Mouse (Mus musculus) induced T-regulatory cell, adult 2 months (primary cell): ENCODE measurements around the gene Copz2.
A peak's percentile ranks its signal among the peaks of the same experiment; 100 is the strongest.

Experiments
- DNase-seq: peaks from one replicate; pipeline ENCODE4 v3.0.0-alpha.2; 2012; ENCODE audit warnings: low read depth

Gene Copz2

DNA sequence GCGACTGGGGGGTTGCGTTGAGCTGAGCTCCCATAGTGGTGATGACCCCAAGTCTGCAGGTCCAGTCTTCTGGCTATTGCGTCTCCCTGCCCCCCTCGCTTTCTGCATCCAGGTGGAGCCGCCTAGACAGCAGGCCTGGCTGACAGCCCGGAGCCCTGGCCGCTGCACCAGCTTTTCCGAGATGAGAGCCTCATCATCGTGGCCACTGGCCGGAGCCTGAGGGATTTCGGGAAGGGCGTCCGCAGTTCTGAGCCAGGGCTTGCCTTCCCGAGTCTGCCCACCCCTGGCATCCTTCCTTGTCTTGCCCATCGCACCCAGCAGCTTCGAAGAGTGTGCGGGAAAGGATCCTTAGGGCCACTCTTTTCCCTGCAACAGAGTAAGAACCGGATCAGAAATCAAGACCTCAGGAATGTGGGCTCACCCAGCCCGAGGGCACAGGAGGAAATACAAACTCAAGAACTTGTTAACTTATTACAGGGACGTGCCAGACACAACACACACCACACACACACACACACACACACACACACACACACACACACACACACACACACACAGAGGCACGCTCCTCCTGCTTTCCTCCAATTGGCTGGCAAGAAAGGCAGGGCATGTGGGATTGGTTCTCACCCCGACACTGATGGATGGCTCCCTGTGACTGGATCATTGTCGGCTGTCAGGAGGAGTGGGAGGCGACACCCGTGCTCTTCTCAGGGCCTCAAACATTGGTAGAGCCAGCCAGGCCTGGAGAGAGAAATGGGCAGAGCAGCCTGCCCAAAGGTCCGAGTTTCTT, 13.7 kb downstream of the Copz2 start:
- DNase-seq, result no peak

DNA sequence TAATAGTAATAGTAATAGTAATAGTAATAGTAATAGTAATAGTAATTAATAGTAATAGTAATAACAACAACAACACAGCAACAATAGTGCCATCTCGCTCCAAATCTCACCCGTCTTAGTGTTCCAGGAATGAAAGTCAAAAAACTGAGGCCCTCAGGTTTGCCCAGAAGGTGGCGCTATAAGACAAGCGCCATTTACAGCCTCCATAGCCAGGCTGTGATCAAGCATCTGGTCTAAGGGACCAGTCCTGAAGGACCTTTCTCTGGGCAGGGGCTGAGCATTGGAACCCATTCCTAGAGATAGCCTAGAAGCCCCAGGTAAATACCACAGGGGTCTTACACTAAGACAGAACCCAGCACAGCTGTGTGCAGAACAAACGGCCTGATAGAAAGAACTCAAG, 17.5 kb downstream of the Copz2 start:
- DNase-seq, result peak; percentile 85

DNA sequence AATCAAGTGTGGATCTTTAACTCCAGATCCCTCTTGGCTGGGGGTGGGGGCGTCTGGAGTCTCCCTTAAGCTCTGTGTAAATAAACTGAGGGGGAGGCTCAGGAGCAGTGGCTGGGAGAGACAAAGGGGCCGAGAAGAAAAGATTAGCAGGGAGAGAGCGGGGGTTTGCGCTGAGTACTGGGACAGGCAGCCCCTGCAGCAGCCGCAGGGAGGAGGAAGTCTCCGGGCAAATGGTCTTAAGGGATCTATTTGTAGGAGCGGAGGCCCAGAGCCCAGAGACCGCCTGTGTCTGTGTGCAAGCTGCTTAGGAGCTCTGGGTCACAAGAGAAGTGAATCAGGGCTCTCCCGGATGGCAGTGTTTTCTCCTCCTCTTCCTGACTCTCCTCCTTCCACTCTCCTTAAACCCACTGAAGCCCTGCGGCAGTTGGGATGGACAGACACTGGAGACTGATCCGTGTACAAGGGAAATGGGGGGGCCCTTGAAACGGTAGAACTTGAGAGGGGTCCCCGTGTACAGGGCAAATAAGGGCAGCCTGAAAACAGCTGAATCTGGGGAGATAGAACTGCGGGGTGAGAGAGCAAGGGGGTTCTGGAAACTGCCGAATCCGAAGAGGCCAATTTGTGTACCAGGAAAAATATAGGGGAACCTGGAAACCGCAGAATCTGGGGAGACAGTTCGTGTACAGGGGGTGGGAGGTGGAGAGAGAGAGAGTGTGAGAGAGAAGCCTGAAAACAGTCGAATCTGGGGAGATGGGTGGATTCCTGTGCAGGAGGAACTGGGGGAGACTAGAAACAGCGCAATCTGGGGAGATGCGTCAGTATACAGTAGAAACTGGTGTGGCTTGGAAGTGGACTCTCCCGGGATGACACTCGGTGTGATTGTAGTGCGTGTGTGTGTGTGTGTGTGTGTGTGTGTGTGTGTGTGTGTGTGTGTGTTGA, 23.0 kb downstream of the Copz2 start:
- no peak for DNase-seq

DNA sequence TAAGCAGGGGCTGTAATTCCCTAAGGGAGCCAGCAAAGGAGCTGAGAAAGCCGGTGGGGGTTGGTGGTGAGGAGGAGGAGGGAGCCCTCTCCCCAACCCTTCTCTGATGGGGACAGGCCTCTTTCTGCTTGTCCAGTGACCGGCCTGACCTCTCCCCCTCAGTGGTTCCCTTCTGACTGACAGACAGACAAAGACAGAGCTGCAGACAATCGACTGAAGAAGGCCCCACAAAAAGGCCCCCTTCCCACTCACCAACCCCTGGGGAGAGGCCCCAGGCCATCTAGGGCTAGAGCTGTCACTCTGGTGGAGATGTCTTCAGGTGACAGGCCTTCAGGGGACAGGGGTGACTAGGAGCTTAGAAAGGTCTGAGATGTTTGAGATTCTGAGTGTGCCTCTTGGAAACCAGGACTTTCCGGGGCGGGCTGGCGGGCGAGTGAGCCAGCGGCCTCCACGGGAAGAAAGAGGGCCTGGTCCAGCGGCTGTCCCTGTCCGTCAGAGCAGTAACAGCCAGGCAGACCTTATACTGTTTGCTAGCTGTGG, 24.0 kb downstream of the Copz2 start:
- no peak for DNase-seq

DNA sequence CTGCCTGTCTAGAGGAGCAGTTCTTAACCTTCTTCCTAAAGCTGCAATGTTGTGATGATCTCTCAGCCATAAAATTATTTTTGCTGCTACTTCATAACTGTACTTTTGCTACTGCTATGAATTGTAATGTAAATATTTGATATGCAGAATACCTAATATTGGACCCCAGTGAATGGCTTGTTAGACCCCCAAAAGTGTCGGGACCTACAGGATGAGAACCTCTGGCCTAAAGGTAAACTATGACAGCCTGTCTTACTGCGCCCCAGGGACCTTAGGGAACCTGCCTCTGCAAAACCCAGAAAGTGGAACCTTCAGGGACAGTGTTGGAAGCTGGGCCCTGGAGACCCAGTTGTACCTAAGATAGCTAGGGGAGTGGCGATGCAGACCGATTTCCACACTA, 25.6 kb downstream of the Copz2 start:
- no peak for DNase-seq

DNA sequence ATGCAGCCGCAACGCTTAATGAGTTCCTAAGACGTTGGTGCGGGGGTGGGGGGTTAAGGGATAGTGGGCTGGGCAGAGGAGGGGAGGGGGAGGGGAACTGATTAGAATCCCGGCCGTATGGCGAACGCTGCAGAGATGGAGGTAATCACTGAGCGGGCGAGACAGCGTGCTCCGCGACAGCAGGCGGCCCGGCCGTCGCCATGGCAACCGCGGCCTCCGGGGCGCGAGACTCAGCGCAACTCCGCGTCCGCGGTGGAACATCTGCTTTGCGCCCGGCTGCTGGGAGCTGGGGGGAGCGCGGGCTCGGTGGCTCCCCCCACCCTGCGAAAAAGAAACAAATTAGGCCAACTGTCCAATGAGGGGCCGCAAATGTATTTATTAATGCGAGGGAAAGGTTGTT, 26.1 kb downstream of the Copz2 start:
- DNase-seq, result peak; percentile 76

DNA sequence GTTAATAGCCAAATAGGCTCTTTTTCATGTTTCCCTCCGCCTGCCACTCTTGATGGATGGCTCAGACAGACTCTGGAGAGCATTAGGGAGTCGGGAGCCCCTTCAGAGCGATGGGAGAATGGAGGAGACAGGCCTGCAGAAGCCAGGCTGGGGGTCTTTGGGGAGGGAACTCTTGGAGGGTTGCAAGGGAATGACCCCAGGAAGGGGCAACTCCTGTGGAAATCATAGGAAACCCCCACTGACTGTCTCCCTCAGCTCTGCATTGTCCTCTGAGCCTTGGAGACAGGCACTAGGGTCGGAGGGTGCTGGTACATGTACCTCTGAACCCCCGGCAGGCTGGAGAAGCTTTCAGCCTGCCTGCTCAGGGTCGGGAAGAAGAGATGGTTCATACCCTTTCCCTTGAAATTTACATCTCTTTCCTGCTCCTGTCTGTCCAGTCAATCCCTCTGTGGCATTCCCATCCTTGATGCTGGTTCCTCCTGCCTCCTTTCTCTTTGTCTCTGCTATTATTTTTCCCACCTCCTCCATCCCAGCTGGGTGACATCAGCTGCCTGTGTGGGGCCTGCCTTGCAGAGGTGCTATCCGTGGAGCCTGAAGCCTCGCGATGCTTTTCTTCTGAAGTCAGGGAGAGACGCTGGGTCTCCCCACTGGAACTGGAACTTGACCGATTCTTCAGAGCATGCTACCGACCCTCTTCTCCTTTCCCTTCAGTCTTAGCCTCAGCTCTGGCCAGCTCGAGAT, 26.8 kb downstream of the Copz2 start:
- no peak for DNase-seq

DNA sequence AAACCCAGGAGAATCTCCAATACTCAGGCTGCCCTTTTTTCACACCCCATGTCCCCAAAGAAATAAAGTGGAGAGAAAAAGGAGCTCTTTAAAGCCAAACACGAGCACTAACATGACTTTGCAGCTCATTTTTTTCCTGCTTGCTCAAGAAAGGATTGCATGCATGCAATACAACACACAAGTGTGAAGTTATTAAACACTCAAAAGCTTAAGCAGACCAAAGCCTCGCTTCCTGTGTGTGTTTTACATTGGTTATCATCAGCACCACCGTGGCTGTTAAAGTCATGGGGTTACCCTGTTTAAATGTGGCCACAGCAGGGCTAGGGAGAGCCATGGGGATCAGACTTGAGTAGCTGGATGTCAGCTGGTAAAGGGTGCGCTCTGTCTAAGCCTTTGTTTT, 27.4 kb downstream of the Copz2 start:
- DNase-seq, result no peak

DNA sequence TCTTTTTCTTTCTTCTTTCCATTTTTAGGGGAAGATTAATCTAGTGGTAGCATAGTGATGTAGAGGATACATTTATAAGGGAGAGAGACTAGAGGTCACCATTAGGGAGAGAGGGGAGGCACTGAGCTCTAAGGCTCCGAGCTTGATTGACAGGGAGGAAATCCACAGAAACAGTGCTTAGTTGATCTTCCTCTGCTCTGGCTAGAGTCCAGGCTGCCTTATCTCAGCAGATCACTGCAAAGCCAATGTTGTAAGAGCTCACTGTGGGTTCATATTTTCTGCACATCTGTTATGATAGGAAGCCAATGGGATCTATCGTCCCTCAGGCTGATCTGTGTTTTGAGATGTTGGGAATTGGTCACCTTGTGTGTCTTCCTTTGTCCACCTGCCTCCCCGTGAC, 29.0 kb downstream of the Copz2 start:
- DNase-seq, result no peak

DNA sequence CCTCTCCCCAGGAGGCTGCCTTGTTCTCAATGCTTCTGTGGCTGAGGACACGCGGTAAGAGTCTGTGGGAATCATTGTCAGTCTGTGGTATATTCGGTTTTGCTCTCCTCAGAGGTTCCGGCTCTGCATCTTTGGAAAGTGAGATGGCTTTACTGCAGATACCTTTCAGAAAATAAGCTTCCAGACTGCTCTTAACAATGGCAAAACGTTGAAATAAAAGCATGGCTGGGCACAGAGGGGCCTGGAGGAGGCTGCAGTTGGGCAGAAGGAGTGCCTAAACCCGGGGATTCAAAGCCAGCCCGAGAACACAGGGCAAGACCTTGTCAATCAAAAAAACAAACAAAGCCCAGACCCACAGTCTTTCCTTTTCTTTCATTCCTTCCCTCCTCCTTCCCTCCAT, 29.7 kb downstream of the Copz2 start:
- no peak for DNase-seq

DNA sequence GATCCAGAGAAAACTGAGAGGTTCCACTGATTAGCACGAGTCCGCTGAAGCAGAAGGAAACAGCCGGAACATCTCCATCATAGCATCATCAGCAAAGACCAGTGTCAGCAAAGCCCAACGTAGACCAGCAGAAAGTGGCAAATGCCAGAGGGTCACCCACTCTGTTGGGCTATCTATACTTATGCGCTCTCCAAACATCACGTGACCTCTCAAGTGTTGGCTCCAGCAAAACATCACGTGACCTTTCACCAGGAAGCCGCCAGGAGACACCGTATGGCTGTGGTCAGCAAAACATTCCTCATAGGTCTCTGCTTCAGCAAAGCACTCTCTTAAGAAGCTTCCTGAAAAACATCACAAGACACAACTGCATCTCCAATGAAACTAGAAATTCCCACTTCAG, 30.6 kb downstream of the Copz2 start:
- DNase-seq, result no peak

DNA sequence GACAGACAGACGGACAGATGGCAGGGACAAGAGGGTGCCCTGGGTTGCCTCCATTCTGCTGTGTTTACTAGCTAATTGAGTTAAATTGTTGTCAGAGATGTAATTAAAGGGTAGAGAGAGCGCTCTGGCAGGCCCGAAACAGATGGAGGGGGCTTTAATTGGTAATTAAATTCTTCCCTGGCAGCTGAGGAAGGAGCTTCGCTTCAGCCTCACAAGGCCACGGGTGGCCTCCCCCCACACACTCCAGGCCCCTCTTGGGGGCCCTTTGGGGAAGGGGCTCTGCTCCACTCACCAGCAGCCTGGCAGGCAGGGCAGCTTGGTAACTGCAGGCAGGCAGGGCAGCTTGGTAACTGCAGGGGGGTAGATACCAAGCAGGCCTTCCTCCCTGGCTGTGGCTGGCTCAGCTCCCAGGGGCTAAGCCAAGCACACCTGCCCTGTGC, 36.3 kb downstream of the Copz2 start:
- no peak for DNase-seq

DNA sequence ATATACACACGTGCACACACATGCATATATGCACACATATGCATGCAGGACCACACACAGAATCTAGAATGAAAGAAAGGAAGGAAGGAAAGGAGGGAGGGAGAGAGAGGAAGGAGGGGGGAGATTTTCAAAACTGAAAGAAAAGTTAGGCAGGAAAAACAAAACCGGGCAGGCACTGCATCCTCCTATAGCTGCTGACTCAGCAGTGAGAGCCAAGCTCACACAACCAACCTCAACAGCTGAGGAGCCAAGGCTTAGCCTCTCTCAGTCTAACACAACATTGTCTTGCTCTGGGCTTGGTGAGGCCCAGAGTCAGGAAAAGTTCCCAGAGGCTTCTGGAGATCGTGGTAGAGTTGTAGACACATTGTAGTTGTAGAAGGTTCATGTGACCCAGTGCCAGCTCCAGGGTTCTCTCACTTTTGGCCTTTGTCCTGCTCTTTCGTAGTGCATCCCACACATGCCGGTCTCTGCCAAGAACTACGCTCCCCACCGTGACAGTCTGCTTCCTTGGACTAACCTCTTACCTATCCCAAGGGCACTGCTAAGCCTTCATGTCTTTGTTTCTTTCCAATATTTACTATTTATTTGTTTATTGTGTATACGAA, 37.4 kb downstream of the Copz2 start:
- DNase-seq, result no peak

DNA sequence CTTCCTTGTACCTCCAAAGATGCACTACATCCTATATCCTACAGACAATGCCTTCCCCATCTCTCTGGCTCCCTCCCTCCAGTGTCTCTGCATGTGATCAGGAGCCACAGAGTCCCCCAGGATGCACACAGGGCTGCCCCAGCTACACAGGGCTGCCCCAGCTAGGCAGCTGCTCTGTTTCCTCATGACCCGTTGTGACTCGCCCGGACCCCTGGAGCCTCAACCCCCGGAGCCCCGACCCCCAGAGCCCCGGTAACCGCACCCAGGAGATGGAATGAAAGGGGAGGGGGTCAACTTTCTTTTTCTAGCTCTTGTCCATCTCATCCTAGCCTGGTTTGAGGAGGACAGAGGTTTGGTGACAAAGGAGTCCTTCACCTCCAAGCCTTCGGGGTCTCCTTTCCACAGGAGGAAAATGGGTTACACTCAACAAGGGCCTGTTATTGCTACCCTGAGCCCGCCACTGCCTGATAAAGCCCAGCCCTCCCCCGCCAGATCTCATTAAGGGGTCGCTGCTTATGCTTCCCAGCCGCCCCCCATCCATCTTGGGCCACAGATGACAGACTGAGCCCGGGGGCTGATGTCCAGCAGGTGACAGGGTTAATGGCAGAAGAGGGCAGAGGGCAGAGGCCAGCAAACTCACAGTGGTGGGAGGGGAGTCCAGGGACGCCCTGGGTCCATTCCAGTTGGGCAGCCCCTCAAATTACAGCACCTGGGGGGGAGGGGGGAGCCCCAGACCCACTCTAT, 42.3 kb downstream of the Copz2 start:
- no peak for DNase-seq

DNA sequence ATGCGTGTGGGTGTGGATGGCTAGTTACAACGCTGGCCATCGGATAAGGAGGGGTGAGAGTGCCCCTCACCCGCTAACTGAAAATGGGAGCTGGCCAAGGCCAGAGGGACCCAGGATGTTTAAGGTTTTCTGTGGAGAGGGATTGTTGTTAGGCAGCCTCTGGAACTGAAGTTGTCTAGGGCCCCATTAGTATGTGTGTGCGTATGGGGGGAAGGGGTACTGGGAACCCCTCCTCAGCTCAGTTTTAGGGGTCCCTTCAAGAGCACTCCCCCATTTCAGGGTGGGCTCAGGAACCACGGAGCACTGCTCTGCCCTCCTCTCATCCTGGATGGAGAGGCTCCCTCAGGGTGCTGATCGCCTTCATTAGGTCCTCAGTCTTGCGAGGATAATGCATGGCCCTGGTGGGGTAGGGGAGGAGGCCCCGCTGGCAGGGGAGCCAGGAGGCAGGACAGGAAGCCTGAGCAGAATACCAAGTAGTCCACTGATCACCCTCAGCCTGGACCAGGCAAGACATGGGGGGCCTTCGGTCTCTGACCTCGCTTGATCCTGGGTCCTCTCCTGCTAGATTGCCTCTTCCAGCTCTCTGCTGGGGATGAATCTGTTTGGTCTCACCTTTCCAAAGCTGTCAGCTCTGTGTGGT, 43.7 kb downstream of the Copz2 start:
- no peak for DNase-seq

DNA sequence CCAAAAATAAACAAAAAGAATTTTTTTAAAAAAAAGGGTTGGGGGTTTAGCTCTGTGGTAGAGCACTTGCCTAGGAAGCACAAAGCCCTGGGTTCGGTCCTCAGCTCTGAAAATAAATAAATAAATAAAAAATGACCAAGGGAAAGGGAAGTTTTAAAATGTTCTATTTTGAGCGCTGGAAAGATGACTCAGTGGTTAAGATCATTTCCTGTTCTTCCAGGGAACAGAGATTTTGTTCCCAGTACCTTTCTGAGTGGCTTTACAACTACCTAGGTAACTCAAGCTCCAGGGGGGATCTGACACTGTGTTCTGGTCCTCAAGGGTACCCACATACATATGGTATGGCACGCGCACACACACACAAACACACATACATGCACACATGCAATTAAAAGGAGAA, 46.2 kb downstream of the Copz2 start:
- no peak for DNase-seq

DNA sequence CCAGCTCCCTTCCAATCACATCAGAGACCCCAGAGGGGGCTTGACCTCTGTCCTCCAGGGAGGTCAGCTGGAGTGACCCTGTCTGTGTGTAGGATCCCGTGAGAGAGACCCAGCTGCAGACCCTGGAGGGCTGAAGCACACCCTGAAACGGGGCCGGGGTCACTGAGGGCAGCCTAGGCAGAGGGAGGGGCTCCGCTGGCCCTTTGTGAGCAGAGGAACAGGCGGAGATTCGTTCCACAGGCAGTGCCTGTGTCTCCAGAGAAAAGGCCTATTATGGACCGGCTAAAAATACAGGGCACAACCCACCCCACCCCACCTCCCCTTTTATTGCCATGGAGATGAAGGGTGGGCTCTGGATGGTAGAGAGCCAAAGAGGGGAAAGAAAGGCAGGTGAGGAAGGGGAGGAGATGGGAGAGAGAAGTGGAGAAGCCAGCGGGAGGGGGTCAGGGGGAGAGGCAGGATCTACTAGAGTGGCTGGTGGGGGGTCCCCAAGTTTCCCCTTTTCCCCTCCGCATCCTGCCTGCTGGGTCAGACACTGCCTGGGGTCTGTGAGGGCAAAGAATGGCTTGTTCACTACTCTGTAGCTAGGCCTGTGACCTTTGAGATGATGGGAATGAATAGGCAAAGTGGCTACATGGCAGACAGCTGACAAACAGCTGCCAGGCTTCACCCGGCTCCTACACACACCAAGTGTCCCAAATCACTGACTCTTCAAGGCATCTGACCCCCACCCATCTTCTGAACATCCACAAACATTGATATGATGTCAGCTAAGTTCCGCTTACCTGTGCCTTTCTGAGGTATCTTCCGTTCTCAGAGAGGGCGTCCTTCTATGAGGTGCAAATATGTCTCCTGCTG, 50.0 kb downstream of the Copz2 start:
- DNase-seq, result no peak

DNA sequence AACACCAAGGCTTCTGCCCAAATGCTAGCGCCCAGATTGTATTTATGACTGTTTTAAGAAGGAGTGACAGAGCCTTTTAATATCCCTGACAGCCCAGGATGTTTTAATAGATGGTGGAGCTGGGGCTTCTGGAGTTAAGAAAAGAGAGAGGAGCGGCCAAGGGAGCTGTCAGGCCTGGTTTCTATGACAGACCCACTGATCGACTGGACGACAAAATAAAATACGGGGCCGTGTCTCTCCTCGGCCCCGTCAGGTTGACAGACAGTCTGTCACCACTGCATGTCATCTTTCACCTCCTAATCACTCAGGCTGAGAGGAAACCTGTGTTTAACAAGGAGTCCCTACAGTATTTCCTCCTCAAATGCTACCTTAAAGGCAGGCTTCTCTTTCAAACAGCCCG, 51.7 kb downstream of the Copz2 start:
- DNase-seq, result no peak
